In the genomic region with DNA sequence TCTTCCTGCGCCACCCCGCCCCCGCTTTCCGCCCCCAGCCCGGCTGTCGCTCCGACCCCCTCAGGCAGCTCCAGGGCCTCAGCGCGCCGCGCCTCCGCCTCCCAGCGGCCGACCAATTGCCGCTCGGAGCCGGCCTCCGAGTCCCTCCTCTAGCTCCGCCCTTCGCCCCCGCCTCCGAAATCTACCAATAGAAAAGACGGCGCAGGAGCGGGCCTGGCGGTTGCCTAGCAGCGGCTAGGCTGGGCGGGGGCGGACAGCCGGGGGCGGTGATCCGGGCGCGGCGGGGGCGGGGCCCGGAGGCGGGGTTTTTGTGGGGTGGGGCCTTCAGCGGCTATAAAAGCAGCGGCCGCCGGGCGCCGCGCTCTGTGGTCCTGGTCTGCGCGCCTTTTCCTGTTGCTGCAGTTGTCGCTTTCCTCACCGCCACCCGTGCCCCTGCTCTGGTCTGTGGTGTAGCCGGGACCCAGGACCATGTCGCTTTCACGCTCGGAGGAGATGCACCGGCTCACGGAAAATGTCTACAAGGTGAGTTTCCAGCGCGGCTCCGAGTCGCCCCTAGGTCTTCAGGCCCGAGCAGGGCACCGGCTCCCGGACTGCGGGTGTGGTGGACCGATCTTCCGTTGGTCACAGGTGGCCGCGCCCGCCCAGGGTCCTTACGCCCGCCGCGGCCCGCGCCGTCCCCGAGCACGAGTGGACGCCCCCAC, we compare ENCODE assay signal across 8 mouse cellular contexts. TPM values are rescaled to one million over a fixed set of nuclear protein-coding genes. Genes with fewer than 3 reads are reported as not detected.
DNase-seq lines count a peak whose midpoint lies in the region; ATAC-seq and TF ChIP-seq lines count a peak whose summit lies in the region.

TSS of gene Baiap2 (plus strand) at position 37 of the 701 bp plus-strand sequence.

- H3K36me3 ChIP-seq in heart, embryonic 10.5 days: no peaks in the 10 kb centered on the region
- no peaks in the 10 kb centered on the region for H3K36me3 ChIP-seq in kidney, embryonic 15.5 days

- H3K27ac ChIP-seq in bone marrow macrophage, adult 2 months (ENCODE audit: insufficient read depth, low read depth, low read length): no peak within 1 kb of the TSS
- H3K27ac ChIP-seq in embryonic fibroblast, embryonic 13.5 days (ENCODE audit: insufficient read depth, low read length): peak within 1 kb of the TSS; percentile 28; the same call in 1 of the 2 replicates
- H3K27ac ChIP-seq in heart, embryonic 10.5 days: peak within 1 kb of the TSS; percentile 90
- H3K27ac ChIP-seq in kidney, embryonic 15.5 days: peak within 1 kb of the TSS; percentile 94

- DNase-seq in A20 (ENCODE audit: low read depth, low spot score) (peak; percentile 97), liver (peak; percentile 99)
- DNase-seq in heart, embryonic 10.5 days (ENCODE audit: low spot score): peak; percentile 99
- peak; percentile 98 to 99 for DNase-seq in spleen, postnatal 4 days (ENCODE audit: low spot score in 2 of 2)

- under 1% methylated on average over 79 of the region's 79 CpGs for WGBS in heart, embryonic 10.5 days
- WGBS in kidney, embryonic 15.5 days: under 1% methylated on average over 73 of the region's 79 CpGs

- TF ChIP-seq CTCF in bone marrow macrophage, adult 2 months (IDR thresholded peaks at IDR 0.05; ENCODE audit: low read depth, low read length): no peak
- TF ChIP-seq CTCF in embryonic fibroblast, embryonic 13.5 days (IDR thresholded peaks at IDR 0.05; ENCODE audit: borderline replicate concordance, insufficient read depth, low read length): no peak

- peak; percentile 97 for TF ChIP-seq POLR2A in bone marrow macrophage, adult 2 months (IDR thresholded peaks at IDR 0.05; ENCODE audit: borderline replicate concordance, low read depth, low read length)
- TF ChIP-seq POLR2A in embryonic fibroblast, embryonic 13.5 days (IDR thresholded peaks at IDR 0.05; ENCODE audit: low read depth, low read length): peak; percentile 100

- H3K9ac ChIP-seq in kidney, embryonic 15.5 days: peak within 1 kb of the TSS; percentile 69

- H3K9me3 ChIP-seq in heart, embryonic 10.5 days: no peaks in the 10 kb centered on the region
- no peaks in the 10 kb centered on the region for H3K9me3 ChIP-seq in kidney, embryonic 15.5 days (replicated peaks)

- H3K4me2 ChIP-seq in kidney, embryonic 15.5 days: peak within 1 kb of the TSS; percentile 86

- peaks cover 52% of the 10 kb centered on the region for H3K27me3 ChIP-seq in heart, embryonic 10.5 days (ENCODE audit: insufficient read depth, poor library complexity, severe bottlenecking)
- H3K27me3 ChIP-seq in kidney, embryonic 15.5 days: no peaks in the 10 kb centered on the region

- H3K4me1 ChIP-seq in bone marrow macrophage, adult 2 months (ENCODE audit: control insufficient read depth, insufficient read depth, low read length): peaks cover 29% of the 10 kb centered on the region
- H3K4me1 ChIP-seq in embryonic fibroblast, embryonic 13.5 days (ENCODE audit: control insufficient read depth, insufficient read depth, low read length): peaks cover 11% of the 10 kb centered on the region; the same call in 1 of the 2 replicates
- H3K4me1 ChIP-seq in heart, embryonic 10.5 days: peaks cover 76% of the 10 kb centered on the region
- peaks cover 78% of the 10 kb centered on the region for H3K4me1 ChIP-seq in kidney, embryonic 15.5 days

- peak within 1 kb of the TSS; percentile 87 for H3K4me3 ChIP-seq in bone marrow macrophage, adult 2 months (ENCODE audit: insufficient read depth, low read length)
- H3K4me3 ChIP-seq in embryonic fibroblast, embryonic 13.5 days (ENCODE audit: insufficient read depth, low read length): peak within 1 kb of the TSS; percentile 91
- peak within 1 kb of the TSS; percentile 80 for H3K4me3 ChIP-seq in heart, embryonic 10.5 days
- peak within 1 kb of the TSS; percentile 82 for H3K4me3 ChIP-seq in kidney, embryonic 15.5 days (replicated peaks)

- peak; percentile 92 for ATAC-seq in kidney, embryonic 15.5 days (replicated peaks; ENCODE audit: low FRiP score)
- ATAC-seq in monocyte, adult 5-6 weeks (replicated peaks; ENCODE audit: insufficient number of reproducible peaks, low FRiP score, low TSS enrichment, poor library complexity, severe bottlenecking): peak; percentile 94

RNA-seq across cellular contexts. Expression of gene Baiap2, which starts in this region (rescaled TPM):
- polyA plus RNA-seq in bone marrow macrophage, adult 2 months (2012; ENCODE audit: insufficient read depth, insufficient read length, missing spikeins): 38.5 and 41.8 TPM in 2 replicates
- polyA plus RNA-seq in embryonic fibroblast, embryonic 13.5 days (2011; ENCODE audit: insufficient read length, low read depth, missing spikeins): 27.4 and 29.5 TPM in 2 replicates
- 11.6 and 13.1 TPM in 2 replicates for polyA plus RNA-seq in heart, embryonic 10.5 days (2016; fragmentation: Nextera tagmentation; extraction: Ambion mirVana)
- polyA plus RNA-seq in kidney, embryonic 15.5 days (2015; fragmentation: Nextera tagmentation; extraction: Ambion mirVana): 20.8 and 22.3 TPM in 2 replicates
- total RNA-seq in monocyte, adult 5-6 weeks (2017): 3.5 to 13.2 TPM (median 10.2 TPM) in 3 replicates
